9 mouse cellular contexts compared by ENCODE assay signal in genomic region chr6:88388946-88389345, GRCm38 (mm10). TPM values are rescaled to one million over a fixed set of nuclear protein-coding genes. Genes with fewer than 3 reads are reported as not detected.
DNase-seq lines count a peak whose midpoint lies in the region; ATAC-seq lines count a peak whose summit lies in the region.
"Had no signal": no experiment of that assay in that cellular context is flagged by ENCODE, and none has a peak within 500 bp of the region (broad histone marks: within the 10 kb centered on the region; RNA-seq: fewer than 3 reads in every experiment).

No protein-coding gene starts in this region.

- H3K27ac ChIP-seq in stomach, embryonic 16.5 days (ENCODE audit: low read length), result peak overlapping the region; percentile 78

- no peak overlapping the region for H3K4me3 ChIP-seq in stomach, embryonic 16.5 days (replicated peaks; ENCODE audit: low read length)
- H3K4me3 ChIP-seq: hindbrain, embryonic 15.5 days had no signal

- H3K27me3 ChIP-seq in stomach, embryonic 16.5 days (ENCODE audit: control insufficient read depth, insufficient read depth, low read length), result no peaks in the 10 kb centered on the region
- H3K27me3 ChIP-seq: hindbrain, embryonic 15.5 days had no signal

- peak; percentile 11 for DNase-seq in ovary, postnatal 36 days (ENCODE audit: low spot score)
- no peak for DNase-seq in ovary, postnatal 10 days (ENCODE audit: low spot score)
- DNase-seq in gastrocnemius, postnatal 10 days, result peak; percentile 47
- DNase-seq in kidney, postnatal 14 days, result peak; percentile 38
- DNase-seq in thymus, postnatal 36 days, result no peak
- no peak for DNase-seq in thymus, postnatal 25 days
- no peak for DNase-seq in right cerebral cortex, postnatal 4 days

- H3K36me3 ChIP-seq in stomach, embryonic 16.5 days (ENCODE audit: control insufficient read depth, insufficient read depth, low read length), result no peaks in the 10 kb centered on the region
- H3K36me3 ChIP-seq: hindbrain, embryonic 15.5 days had no signal

- no peak overlapping the region for H3K4me2 ChIP-seq in stomach, embryonic 16.5 days (ENCODE audit: low read depth, low read length)
- H3K4me2 ChIP-seq: hindbrain, embryonic 15.5 days had no signal

- WGBS in stomach, embryonic 16.5 days, result 47% methylated on average over 5 of the region's 5 CpGs

- H3K9me3 ChIP-seq in stomach, embryonic 16.5 days (replicated peaks; ENCODE audit: control insufficient read depth, low read length), result no peaks in the 10 kb centered on the region
- H3K9me3 ChIP-seq: hindbrain, embryonic 15.5 days had no signal

- H3K9ac ChIP-seq in stomach, embryonic 16.5 days (ENCODE audit: low read length), result no peak overlapping the region
- H3K9ac ChIP-seq: hindbrain, embryonic 15.5 days had no signal

- H3K4me1 ChIP-seq in stomach, embryonic 16.5 days (ENCODE audit: control insufficient read depth, insufficient read depth, low read length), result peaks cover 19% of the 10 kb centered on the region

- ATAC-seq in stomach, embryonic 16.5 days (ENCODE audit: insufficient read depth, low FRiP score), result peak; percentile 30; the same call in 1 of the 2 replicates

RNA-seq across cellular contexts. Expression of gene Eefsec, which starts 57.4 kb away (rescaled TPM):
- 10 to 100 TPM in 1 of 2 experiments, 1 to 10 TPM in 1; 9.3 to 10.9 TPM for total RNA-seq in gastrocnemius, postnatal 10 days (2021)
- 29.7 and 37.5 TPM in 2 replicates for polyA plus RNA-seq in stomach, embryonic 16.5 days (2015; fragmentation: Nextera tagmentation; extraction: Ambion mirVana)

Comparison
In these comparisons a context has a peak if more than half of its experiments do, and no peak if none do; other contexts are left out.
1. DNase-seq: peak in ovary, postnatal 36 days (single experiment), gastrocnemius, postnatal 10 days (single experiment) and kidney, postnatal 14 days (single experiment); none in ovary, postnatal 10 days (single experiment), thymus, postnatal 36 days (0 of 2), thymus, postnatal 25 days (single experiment) and right cerebral cortex, postnatal 4 days (single experiment).